Mouse (Mus musculus) lung, adult 2 months (tissue): Measurements from ENCODE around the gene Apbb2. TPM values are rescaled to one million over a fixed set of nuclear protein-coding genes. Genes with fewer than 3 reads are reported as not detected.
A peak's percentile ranks its signal among the peaks of the same experiment; 100 is the strongest.

Source experiments
- DNase-seq: peaks from one replicate; pipeline ENCODE4 v3.0.0; 2022
- H3K4me1 ChIP-seq: fragments of 200-500 bp; 2 replicates; pipeline ENCODE4 v1.6.1; 2011; ENCODE audit warnings: low read length; ENCODE audit not compliant: control insufficient read depth, insufficient read depth
- H3K4me3 ChIP-seq: fragments of 200-500 bp; replicated peaks from 2 replicates; pipeline ENCODE3; 2011; ENCODE audit warnings: low read depth, mild to moderate bottlenecking, control low read depth, low read length; ENCODE audit errors: extremely low read depth
- CTCF ChIP-seq: fragments of 200-500 bp; IDR thresholded peaks from 2 replicates; pipeline ENCODE4 v1.5.1; 2011; ENCODE audit warnings: mild to moderate bottlenecking, low read length, control low read depth; ENCODE audit not compliant: insufficient read depth
- POLR2A ChIP-seq: fragments of 200-500 bp; IDR thresholded peaks from 2 replicates; pipeline ENCODE4 v1.6.1; 2011; ENCODE audit warnings: low read depth, mild to moderate bottlenecking, control low read depth, low read length, borderline replicate concordance; ENCODE audit errors: extremely low read depth
- WGBS: fragments of 180-500 bp; shearing (Covaris S2); methylation state at CpG from one replicate; pipeline ENCODE4 v1.1.7; 2018; 5-methylcytosine and 5-hydroxymethylcytosine counted together
- polyA plus RNA-seq: library from polyadenylated mRNA; depleted of rRNA; stranded (reverse); fragments of >200 nt; gene quantifications from 2 replicates; pipeline ENCODE4 v1.2.3, GENCODE M21; 2012

Gene Apbb2
- polyA plus RNA-seq, 1 experiment = 24.6 TPM

GRCm38 (mm10) chr5:66605636-66606035 is 12.9 kb downstream of the Apbb2 start:
- no peak for DNase-seq
- H3K4me1 ChIP-seq = peaks cover 18% of the 10 kb centered on the region
- WGBS = 80% methylated on average over 11 of the region's 11 CpGs
- H3K4me3 ChIP-seq = no peak overlapping the region
- TF ChIP-seq CTCF (no peak), POLR2A (no peak)

DNA sequence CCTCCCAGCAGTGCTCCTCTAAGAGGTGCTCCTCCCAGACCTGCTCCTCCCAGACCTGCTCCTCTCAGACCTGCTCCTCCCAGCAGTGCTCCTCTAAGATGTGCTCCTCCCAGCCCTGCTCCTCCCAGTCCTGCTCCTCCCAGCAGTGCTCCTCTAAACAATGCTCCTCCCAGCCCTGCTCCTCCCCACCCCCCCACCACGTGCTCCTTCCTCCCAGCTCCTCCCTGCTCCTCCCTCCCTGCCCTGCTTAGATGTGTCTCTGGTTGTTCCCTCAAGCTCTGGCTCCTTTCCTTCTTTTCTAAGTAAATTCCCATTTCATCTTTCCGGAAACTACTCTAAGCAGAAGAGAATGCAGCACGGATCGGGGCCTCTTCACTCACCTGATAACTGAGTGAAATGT is 14.2 kb downstream of the Apbb2 start:
- no peak for DNase-seq
- Histone ChIP-seq H3K4me1 (peaks cover 17% of the 10 kb centered on the region), H3K4me3 (no peak overlapping the region)
- TF ChIP-seq CTCF = no peak
- TF ChIP-seq POLR2A = no peak
- 70% methylated on average over 4 of the region's 4 CpGs for WGBS

DNA sequence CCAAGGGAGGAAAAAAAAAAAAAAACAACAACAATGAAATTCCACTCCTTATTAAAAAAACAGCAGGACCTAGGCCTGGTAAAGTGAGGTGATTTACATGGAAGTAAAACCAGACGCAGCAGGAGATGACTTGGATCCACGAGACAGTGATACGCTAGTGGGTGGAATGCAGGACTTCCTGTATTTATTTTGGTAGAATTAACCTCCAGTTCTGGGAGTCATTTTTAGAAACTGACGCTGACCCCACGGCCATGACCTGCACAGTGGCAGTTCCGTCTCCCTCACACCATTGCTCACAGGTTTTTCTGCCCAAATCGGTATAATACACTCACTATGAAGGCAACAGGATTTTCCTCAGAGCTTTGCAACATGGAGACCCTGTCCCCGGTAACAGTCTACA is 14.8 kb downstream of the Apbb2 start:
- TF ChIP-seq POLR2A (no peak), CTCF (no peak)
- H3K4me3 ChIP-seq = no peak overlapping the region

GRCm38 (mm10) chr5:66603223-66603622 is 15.4 kb downstream of the Apbb2 start:
- 10% methylated on average over 7 of the region's 7 CpGs for WGBS
- Histone ChIP-seq H3K4me3 (no peak overlapping the region), H3K4me1 (peaks cover 17% of the 10 kb centered on the region)
- TF ChIP-seq POLR2A (no peak), CTCF (no peak)
- no peak for DNase-seq

More for the DNA sequence above, 14.8 kb downstream of the Apbb2 start:
- DNase-seq = no peak
- WGBS = 22% methylated on average over 8 of the region's 8 CpGs
- H3K4me1 ChIP-seq = peaks cover 17% of the 10 kb centered on the region

DNA sequence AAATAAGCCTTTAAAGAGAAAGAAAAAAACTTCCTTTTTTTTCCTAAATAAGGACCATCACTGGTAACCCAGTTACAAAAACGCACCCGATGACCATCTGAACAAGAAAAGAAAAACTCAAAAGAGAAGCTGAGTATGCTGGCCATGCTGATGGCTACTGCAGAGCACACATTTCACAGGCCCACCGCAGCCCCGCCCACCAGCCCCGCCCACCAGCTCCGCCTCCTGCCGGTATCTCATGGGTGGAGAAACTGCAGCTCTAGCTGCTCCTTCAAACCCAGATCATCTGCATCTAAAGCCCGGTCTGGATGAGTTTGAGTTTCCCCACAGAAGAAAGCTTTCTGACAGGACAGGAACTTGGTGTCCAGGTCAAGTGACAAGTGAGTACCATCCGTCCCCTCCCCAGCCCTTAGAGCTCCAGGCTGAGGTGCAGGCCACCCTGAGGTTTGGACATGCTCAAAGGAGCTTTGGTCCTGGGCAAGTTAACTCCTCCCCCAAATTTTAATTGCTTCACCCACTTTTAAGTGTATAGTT is 16.2 kb downstream of the Apbb2 start:
- peaks cover 17% of the 10 kb centered on the region for H3K4me1 ChIP-seq
- H3K4me3 ChIP-seq = no peak overlapping the region
- DNase-seq = no peak
- no peak for TF ChIP-seq CTCF
- no peak for TF ChIP-seq POLR2A
- WGBS = 32% methylated on average over 9 of the region's 9 CpGs

DNA sequence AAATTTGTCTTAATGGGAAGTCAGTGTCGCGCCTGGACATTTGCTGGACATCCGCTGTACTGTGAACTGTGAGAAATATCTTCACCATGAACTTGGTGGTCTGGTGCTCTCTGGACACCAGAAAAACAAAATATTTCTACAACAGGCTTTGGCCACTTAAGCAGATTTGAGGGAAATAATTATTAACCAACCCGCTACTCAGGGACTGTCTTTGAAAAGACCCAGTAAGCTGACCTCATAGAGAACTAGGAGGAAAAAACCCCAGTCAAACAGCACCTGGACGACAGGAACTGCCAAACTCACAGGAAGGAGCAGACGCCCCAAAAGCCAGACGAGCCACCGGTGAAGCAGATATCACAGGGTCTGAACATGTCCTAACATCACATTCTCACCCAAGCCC is 18.2 kb downstream of the Apbb2 start:
- Histone ChIP-seq H3K4me3 (no peak overlapping the region), H3K4me1 (peaks cover 17% of the 10 kb centered on the region)
- 42% methylated on average over 8 of the region's 8 CpGs for WGBS
- no peak for TF ChIP-seq CTCF
- no peak for TF ChIP-seq POLR2A
- no peak for DNase-seq

DNA sequence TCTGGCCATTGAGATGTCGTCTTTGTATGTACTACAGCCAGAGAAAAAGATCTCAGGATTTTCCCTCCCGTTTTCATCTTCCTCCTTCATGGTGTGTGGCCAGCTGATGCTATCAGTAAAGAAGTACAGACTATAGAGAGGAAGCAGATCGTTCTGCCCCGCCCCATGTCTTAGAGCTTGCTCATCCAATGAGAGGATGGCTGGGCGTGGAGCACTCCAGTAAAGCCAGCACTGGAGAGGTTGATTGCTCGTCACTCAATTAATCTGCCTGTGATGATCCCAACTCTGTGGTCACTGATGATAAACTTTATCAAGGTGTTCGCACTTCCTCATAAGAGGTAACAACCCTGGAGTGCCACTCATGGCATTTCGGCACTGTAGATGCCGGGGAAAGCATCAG is 18.7 kb downstream of the Apbb2 start:
- TF ChIP-seq CTCF (no peak), POLR2A (no peak)
- 34% methylated on average over 9 of the region's 9 CpGs for WGBS
- peak overlapping the region; percentile 44 for H3K4me3 ChIP-seq
- no peak for DNase-seq
- H3K4me1 ChIP-seq = peaks cover 17% of the 10 kb centered on the region

DNA sequence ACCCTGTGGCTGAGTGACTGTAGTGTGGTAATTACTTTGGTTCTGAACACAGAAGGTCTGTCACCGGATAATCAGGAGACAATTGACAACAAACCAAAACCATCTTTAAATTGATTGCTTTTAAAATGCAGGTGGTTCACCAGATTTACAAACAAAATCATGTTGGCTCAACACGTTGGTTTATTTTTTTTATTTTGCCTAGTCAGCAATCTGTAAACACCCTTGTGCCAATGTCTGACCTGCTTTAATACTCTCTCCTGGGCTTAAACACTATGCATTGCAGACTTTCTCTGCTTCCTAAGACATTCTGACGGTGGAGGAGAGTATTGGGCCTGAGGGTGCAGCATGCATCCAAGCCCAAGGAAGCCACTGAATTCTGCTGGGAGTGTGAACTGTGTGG is 22.3 kb downstream of the Apbb2 start:
- no peak for DNase-seq
- TF ChIP-seq POLR2A (no peak), CTCF (no peak)
- peaks cover 6% of the 10 kb centered on the region for H3K4me1 ChIP-seq
- H3K4me3 ChIP-seq = no peak overlapping the region
- 78% methylated on average over 3 of the region's 3 CpGs for WGBS

DNA sequence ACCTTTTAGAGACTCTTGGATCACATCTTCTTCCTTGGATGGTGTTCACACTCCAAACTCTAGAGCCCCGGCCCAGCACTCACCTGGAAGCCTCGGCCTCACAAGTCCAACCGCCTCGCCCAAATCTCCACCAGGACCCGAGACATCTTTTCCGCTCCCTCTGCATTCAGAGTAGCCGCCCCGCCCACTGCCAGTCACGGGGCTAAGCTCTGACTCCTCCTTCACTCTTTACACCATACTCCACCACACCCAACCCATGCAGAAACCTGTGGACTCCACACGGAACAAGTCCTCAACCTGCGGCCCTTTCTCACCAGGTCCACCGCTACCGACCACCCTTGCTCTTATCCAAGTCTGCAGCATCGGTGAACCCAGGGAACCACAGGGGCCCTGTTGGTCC is 23.7 kb downstream of the Apbb2 start:
- DNase-seq = no peak
- TF ChIP-seq CTCF (no peak), POLR2A (no peak)
- no peak overlapping the region for H3K4me3 ChIP-seq
- WGBS = 89% methylated on average over 14 of the region's 14 CpGs
- H3K4me1 ChIP-seq = peaks cover 3% of the 10 kb centered on the region

DNA sequence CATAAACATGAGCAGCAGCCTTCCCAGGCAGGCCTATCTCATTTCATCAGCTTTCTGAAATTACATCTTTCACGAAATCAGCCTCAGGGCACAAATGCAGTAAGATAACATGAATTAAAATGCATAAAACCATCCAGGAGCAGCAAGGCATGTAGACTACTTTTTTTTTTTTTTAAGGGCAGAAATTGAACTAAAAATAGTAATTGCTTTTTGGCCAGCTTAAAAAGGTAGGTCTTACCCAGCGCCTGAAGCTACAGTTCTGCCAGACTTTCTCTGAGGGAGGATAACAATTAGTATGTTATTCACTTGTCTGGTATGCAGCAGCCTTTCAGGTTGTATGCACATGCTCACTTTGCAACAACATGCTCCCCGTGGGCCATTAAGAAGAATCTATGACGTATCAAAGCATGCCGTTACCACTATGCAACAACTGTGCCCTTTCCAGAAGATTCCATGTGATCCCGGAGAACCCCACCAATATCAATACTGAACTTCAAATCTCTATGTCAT is 32.3 kb downstream of the Apbb2 start:
- 75% methylated on average over 6 of the region's 6 CpGs for WGBS
- no peak for TF ChIP-seq CTCF
- no peak for TF ChIP-seq POLR2A
- no peak for DNase-seq
- H3K4me3 ChIP-seq = no peak overlapping the region
- peaks cover 9% of the 10 kb centered on the region for H3K4me1 ChIP-seq
